Mouse (Mus musculus) heart, adult 8-10 months (tissue): ENCODE measurements at regions not wholly inside any gene's neighbourhood (a gene's known extent, or its start where the extent isn't known, plus 50 kb on each side); places are given as distances from the start of the nearest gene placed in this dataset.

Source experiments
- DNase-seq: peaks from one replicate; pipeline ENCODE4 v3.0.0; 2022; ENCODE audit warnings: low spot score

DNA sequence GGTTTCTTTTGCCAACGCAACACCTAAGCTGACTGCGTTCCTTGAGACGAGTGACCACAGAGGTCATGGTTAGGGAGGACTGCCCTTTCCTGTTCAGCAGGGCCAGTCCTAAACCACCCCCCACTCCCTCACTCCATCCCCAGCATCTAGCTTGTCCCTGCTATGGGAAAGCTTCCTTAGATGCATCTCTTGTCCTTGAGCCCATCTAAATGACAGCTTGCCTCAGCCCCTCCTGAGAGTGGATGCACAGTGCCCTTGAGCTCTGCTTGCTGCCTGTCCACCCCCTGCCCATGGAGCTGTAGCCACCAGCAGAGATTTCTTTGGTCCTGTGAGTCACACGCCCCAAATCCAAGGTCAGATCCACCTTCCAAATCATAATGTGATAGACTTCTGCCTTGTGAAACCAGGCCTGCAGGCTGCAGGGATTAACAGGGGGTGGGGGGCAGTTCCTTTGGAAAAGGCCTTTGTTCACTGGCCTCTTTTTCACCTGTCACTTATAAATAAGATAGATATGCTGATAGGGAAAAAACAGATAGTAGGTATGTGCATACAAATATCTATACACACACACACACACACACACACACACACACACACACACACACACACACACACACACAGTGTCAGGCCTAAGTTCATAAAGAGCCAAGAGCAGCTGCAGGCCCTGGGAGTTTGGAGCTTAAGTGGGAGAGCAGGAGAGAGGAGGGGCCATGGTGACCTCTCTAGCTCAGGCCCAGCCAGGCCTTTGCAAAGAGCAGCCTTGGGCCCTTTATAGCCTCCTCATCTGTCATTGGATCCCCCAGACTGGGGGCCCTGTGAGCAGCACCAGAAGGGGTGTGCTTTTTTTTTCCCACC is 56.4 kb upstream of the Adra2c start:
- no peak for DNase-seq

DNA sequence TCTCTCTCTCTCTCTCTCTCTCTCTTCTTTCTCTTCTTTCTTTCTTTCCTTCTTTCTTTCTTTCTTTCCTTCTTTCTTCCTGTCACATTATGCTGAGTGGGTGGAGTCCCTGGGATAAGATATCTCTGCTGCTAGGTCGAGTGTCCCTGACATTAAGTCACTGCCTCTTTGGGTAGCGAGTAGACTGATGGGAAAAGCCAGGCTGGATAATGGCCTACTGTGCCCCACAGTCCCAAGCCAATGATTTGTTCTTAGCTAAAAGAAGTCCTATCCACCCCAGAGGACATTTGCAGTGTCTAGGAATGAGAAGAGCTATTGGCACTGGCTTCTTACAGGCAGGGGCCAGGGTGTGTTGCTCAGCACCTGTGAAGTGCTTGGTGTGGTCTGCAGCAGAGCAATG is 61.8 kb upstream of the Adra2c start:
- no peak for DNase-seq

DNA sequence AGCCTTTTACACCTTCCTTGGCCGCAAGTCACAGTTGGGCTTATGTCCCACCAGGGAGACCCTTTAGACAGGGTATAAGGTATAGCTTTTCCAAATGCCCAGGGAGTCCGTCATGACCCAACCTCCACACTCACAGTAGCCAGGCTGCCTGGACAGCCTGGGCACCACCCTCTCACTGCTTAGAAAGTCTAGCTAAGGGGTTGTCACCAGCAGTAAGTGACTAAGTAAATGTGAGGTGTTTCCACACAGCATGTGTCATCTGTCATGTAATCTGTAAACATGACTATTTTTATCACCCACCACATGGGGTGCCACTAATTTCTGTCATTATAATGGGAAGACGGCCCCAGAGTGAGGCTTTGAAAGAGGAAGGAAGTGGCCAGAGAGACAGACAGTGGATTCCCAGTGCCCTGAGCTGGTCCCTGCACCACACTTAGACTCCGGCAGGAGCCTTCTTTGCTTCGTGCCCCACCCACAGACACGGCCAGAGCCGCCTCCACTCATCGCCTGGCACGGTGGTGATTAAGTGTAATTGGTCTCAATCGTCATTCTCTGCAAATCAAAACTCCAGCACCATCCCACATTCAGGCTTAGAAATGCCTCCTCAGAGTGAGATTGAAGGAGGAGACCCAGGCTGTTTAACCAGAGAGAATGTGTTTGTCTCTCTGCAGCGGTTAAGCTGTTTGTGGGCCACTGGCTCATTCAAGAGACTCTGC is 62.5 kb upstream of the Adra2c start:
- no peak for DNase-seq

DNA sequence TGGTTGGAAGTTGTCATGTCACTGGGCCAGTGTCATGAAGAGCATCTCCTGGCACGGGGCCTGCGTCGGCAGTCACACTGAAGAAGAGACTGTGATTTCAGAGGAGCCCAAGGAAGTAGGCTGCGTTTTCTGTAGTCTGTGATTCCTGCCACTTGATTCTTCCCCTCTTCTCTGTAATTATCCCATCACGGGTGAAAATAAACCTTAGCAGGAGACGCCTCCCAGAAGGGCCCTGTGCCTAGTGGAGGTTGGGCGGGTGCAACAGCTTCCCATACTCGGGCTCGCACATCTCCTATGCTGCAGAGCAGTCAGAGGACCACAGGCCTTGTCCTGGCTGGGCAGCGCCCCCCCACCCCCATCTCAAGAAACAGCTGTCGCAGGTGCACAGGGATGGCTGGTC is 63.1 kb upstream of the Adra2c start:
- DNase-seq = no peak

DNA sequence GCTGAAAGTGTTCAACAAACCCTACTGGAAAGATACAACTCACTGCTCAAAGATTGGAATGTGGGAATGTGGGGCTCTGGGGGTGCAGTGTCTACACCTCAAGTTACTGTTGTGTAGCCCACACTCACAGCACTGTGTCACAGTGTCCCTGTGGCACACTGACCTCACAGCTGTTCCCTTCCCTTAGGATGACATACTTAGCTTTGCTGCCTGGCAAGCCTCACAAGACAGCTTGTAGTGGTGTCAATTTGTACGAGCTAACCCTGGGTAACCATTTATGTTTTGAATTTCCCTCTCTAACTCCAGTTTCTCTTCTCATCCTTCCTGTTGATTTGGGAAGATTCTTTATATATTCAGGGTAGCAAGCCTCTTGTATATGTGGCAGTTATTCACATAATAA is 68.8 kb upstream of the Adra2c start:
- no peak for DNase-seq

DNA sequence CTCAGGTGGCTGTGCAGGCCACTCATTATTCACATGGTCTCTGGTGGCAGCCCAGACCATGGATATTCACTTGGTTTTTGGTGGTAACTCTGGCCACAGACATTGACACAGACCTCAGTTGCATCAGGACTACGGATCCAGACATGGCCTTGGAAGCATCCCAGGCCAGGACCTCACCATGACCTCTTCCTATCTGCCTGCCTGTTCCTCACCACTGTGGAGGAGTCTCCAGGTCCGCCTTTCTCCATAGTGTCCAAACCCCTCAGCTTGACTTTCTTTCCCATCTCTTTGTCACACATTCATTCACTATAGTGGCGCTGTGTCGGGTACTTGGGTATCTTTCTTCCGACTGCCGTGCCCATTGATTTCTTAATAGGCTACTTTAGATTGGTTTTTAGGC is 74.1 kb upstream of the Adra2c start:
- no peak for DNase-seq

DNA sequence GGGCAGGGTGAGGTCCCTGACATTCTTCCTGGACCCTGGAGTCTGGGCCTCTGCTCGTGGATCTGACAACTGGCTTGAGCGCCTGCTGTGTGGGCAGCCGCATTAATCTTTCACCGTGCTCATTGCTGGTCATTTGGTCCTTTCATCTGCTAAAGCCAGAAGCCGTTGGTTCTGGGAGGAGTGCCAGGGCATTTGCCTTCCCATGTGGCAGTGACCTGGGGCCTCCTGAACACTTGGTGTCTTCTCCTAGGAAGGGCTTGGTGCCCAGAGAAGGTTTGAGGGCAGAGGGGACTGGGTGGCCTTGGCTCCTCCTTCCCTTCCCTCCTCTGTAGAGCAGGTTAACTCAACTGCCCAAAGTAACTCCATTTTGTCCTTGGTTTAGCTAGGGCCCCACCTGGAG is 79.7 kb upstream of the Adra2c start:
- DNase-seq = no peak

DNA sequence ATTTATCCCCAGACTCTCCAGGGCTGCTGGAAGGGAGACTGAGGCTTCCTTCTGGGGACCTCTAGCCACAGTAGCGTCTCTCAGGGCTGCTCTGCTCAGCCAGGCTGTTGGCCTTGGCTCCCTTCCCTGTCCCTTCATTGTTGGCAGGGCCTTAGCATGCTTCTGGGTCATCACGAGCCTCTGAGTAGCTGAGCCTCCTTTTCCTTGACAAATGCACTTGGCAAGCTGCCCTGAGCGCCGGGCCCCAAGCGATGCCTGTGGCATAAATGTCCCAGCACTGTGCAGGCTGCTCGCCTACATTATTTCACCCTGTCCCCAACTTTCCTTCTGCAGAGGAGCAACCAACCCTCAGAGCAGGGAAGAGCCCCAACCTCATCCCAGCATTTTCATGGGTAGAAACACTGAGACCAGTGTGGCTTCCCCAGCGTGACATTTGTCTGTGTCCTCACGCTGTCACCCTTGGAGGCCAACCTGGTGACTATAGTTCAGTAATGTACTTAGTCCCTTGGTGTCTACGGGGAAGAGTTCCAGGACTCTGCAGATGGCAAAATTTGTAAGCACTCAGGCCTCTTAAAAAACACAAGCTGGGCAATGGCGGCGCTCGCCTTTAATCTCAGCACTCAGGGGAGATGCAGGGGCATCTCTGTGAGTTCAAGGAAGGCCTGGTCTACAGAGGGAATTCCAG is 83.7 kb upstream of the Lrpap1 start:
- DNase-seq = peak; percentile 80

DNA sequence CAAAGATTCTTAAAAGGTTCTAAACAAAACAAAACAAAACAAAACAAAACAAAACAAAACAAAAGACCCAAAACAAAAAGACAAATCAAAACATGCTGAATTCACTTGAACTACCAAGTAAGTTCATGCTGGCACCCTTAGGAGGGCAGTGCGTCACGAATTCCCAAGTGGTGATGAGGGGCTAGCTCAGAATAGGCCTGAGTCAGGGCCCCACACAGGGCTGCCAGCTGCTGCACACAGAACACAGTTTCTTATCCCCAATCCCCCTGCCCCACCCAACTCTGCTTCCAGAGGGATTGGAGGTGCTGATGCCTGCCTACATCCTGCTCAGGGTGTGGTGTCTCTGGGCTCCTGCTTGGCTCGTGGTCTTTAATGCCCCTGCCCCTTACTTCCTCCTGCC is 80.3 kb upstream of the Lrpap1 start:
- DNase-seq = no peak

DNA sequence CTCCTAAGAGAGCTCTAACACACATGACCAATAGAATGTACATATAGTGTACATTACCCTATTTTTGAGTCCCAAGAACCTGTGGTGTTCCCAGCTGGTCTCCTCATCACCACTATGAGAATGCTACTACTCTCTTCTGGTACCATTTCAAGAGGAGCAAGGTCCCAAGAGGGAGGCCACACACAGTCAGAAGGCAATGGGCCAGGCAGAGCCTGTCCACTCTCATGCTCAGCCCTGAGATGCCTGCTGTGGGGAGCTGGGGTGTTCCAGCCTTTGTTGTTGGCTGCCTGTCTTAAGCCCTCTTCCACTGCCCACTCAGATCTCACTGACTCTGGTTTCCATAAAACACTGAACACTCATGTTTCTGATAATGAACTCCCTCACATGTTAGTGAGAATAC is 79.7 kb upstream of the Lrpap1 start:
- DNase-seq = no peak

DNA sequence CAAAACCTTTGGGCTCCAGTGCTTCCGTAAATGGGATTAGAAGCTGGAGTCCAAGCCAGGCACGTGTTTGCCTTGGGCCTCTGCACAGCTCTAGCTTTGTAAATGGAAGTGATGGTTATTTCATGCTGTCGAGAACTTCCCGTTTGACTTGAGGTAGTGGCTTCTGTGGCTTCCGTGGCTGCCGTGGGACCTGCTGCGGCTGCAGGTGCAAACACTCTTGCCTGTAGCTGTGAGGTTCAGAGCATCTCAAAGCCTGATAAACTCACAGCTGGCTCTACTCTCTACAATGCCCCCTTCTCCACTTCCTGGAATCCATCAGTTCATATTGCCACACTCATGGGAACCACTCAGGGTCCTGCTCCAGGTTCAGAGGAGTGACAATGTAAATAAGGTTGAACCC is 77.9 kb upstream of the Lrpap1 start:
- no peak for DNase-seq

DNA sequence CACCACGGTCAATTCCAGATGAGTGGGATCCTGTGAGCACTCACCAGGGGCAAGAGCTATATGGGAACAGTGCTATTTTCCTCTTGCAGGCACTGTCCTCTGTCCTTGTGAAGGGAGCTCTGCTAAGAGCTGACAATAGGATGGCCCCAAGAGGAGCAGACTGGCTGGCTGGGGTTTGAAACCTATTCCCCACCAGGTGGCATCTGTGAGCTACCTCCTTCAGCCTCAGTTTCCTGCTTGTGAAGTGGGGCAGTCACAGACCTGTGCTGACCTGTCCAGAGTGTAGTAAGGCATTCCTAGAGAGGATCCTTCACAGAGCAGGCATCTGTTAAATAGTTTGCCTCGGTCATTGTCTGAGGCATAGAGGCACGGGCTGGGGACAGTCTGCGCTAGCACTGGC is 71.8 kb upstream of the Lrpap1 start:
- DNase-seq = no peak

DNA sequence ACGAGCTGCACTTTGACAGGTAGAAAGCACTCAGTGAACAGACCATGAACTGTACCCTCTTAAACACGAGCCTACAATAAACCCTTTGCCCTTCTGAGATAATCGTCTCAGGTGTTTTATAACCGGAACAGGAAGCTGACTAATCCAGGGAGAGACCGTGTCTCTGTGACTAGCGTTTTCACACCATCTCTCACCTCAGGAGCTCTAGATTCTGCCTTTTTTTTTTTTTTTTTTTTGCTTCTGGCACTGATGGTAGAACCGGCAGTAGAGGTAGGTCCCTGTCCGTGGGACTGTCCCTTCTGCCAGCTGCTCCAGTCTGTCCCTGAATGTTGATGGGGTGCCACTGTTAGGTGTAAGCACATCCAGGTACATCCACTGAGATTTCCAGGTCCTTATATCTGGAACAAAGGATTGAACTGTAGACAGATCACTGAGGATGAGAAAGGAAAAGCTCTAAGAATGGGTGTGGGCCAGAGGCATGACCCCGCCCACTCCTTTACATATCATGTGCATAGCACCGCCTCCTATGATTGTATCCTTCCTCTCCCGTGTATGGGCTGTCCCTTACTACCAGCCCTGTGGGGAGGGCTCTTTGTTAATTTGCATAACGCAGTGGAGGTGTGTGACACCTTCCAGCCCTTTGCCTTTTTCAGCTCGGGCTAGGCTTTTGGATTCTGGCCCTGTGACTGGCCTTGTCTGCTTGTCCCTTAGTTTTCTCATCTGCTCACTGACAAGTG is 70.7 kb upstream of the Lrpap1 start:
- DNase-seq = no peak

DNA sequence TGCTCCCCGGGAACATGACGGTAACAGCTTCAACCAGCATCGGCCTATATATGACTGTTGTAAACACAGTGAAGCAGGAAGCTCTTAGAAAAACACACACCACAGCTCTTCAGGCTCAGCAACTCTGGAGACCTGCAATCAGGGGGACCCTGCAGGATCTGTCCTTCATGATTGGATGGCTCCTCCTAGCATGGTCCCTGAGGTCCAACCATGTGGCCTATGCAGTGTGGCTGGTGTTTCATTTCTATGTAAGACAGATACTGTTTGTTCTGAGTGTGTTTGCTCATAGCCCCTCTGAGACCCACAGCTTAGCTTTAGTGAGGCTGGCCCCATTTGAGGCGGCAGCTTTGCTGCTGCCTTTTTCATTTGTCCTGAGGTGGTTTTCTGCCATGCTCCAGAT is 68.8 kb upstream of the Lrpap1 start:
- DNase-seq = no peak

DNA sequence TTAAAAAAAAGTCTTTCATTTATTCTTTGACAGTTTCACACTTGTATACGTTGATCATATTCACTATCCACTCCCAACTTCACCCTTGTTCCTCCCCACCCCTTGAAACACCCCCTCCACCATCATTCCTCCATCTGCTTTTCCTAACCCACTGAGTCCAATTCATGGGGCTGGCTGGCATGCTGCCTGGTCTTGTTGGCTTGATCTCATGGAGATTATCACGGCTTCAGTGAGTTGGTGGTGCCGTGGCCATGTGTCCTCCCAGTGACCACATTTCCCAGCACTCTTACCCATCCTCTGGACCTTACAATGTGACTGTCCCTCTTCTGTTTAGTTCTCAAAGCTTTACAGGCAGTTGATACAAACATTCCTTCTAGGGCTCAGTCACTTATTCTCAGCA is 65.8 kb upstream of the Lrpap1 start:
- no peak for DNase-seq

DNA sequence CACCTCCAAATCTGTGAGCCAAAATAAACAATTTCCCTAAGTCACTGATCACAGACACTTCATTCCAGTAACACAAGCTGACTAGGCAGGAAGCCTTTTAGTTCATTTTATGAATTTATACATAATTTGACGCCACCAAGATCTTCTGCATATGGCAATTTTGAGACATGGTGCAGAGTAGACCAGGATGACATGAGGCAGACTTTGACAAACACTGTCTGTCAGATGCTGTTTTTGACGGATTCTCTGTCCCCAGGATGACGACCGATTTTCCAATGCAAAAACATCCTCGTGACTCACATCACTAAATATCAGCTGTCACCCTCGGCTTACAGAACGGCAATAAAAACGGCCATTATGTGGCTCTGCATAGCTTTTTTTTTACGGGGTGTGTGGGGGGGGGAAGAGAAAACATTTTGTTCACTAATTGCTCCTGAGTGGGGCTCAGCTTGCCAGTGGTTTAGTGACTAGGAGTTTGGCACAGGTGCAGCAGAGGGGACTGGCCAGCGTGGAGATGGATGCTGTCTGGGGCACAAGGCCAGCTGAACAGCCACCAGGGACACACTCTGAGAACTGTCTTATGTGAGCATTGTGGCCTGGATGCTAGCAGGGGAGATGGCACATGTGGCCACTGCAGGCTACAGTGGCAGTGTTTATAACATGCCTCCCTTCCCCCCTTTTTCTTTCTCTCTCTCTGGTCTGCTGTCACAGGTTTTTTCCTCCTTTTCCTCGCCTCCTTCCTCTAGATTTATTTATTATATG is 65.0 kb upstream of the Lrpap1 start:
- DNase-seq = no peak

DNA sequence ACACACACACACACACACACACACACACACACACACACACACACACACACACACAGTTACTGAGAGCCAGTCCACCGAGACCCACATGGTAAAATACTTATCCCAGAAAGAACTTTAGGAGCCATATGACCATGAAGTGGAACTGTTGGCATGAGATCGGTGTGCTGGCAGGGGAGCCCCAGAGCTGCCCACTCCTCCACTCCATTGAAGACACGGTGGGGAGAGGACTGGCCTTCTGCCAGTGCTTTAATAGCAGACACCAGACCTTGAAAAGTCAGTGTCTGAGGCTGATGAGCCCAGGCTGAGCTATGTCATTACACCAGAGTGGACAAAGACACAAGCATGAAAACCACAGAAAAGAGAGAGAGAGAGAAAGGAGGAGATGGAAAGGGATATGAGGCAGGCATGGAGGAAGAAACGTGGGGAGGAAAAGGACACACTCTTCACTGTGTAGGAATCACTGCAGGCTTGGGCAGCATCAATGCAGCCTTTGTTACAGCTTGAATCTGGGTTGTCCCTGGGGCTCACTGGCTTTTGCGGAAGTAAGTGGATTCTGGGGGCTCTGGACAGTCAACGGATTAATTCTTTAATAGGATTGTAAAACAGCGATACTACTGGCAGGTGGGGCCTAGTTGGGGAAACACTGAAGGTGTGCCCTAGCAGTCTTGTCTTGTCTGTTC is 64.2 kb upstream of the Lrpap1 start:
- no peak for DNase-seq

DNA sequence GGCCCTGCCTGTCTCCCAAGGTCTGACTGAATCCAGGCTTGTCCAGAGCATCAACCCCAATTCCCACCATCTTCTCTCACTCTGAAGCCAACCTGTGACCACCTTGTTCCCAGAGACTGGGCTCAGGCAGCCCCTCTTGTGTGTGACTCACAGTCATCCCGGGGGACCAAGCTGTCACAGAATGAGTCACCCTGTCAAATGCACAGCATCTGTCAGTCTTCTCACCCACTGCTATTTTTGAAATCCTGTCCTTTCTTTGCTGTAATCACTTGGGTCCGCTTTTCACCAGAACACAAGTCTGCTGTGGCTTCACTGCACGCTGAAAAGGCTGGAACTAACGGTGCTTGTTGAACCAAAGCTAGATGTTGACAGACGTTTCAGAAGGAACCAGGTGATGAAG is 63.3 kb upstream of the Lrpap1 start:
- no peak for DNase-seq

DNA sequence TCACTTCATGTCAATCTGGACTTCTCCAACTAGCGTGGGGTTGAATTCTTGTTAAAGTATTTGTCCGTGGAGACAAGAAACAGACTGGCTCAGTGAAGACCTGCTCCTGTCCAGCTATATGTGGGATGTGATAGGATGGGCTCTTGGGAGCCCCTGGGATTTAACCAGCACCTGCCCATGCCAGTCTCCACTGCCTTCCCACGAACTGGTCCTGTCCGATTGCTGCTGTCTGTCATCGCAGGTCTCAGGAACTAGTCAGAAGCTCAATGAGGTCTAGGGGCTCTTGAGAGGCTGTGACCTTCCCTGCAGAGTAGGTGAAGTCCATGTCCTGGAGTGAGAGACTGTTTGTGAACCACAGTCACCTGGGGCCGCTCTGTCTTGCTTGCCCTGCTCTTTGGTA is 62.8 kb upstream of the Lrpap1 start:
- DNase-seq = no peak

DNA sequence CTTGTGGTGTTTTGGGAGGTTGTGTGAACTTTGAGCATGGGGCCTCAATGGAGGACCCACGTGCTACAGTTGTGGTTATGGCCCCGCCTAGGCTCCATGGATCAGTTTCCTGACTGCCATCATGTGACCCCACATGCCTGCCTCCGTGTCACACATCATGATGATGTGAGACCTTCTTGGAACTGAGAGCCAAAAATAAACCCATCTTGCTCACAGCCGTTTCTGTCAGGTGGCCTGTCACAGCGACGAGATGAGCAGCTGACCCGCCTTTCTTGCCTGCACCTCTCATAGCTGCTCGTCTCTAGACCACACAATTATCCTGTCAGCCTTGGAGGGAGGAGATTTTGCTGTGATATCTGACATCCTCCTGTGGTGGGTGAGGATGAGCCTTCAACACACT is 60.4 kb upstream of the Lrpap1 start:
- DNase-seq = no peak

DNA sequence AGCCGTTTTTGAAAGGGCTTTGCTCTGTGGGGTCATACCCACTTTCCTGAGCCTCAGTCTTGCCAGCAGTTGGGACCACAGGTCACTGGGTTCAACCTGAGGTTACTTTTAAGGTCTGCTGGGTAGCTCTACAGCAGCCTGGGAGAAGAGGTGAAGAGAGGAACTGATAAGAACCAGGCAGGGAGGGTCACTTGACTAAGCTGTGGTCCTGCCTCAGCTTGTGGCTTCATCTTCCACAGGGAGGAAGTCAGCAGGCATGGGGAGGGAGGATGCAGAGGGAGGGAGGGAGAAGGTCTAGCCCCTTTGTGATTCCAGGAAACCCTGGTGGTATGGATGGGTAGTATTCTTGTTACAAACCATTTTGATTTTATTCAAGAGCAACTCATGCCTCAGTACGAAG is 59.9 kb upstream of the Lrpap1 start:
- no peak for DNase-seq
